Mouse (Mus musculus) liver, embryonic 14.5 days (tissue): ENCODE measurements around the gene Atxn2l.

Source experiments
- CTCF ChIP-seq: IDR thresholded peaks from 2 replicates; pipeline ENCODE4 v1.5.1; 2016; ENCODE audit warnings: antibody characterized with exemption, low read depth, control low read depth
- EP300 ChIP-seq: IDR thresholded peaks from 2 replicates; pipeline ENCODE4 v1.6.1; 2016; ENCODE audit warnings: antibody characterized with exemption, low read depth

GRCm38 (mm10) chr7:126499416-126499815, 3.8 kb downstream of the Atxn2l start:
- TF ChIP-seq EP300 (no peak), CTCF (no peak)
